Mouse (Mus musculus) stomach, postnatal 0 days (tissue): ENCODE results near the gene Serf2. TPM values are rescaled to one million over a fixed set of nuclear protein-coding genes. Genes with fewer than 3 reads are reported as not detected.

Experiments
- ATAC-seq: fragments of 200-750 bp; cut with Nextera tagmentation; 2 replicates; pipeline ENCODE4 v1.8.0; 2017; ENCODE audit not compliant: low FRiP score, low TSS enrichment
- DNase-seq: peaks from one replicate; pipeline ENCODE4 v3.0.0-alpha.2; 2016; ENCODE audit warnings: low spot score
- H3K27ac ChIP-seq: fragments of 300-500 bp; sonication (generic); replicated peaks from 2 replicates; pipeline ENCODE4 v1.5.1; 2014; ENCODE audit warnings: mild to moderate bottlenecking, control low read depth
- H3K27me3 ChIP-seq: fragments of 300-500 bp; sonication (generic); 2 replicates; pipeline ENCODE4 v1.6.1; 2014; ENCODE audit warnings: low read length; ENCODE audit not compliant: control insufficient read depth, insufficient read depth
- H3K36me3 ChIP-seq: fragments of 300-500 bp; sonication (generic); 2 replicates; pipeline ENCODE4 v1.6.1; 2014; ENCODE audit warnings: low read length, mixed read lengths; ENCODE audit not compliant: control insufficient read depth, insufficient read depth
- H3K4me1 ChIP-seq: fragments of 300-500 bp; sonication (generic); replicated peaks from 2 replicates; pipeline ENCODE4 v1.6.1; 2014; ENCODE audit warnings: antibody characterized with exemption; ENCODE audit not compliant: control insufficient read depth, insufficient read depth
- H3K4me2 ChIP-seq: fragments of 300-500 bp; sonication (generic); replicated peaks from 2 replicates; pipeline ENCODE4 v1.6.1; 2014; ENCODE audit warnings: low read depth, mild to moderate bottlenecking, control low read depth, moderate library complexity
- H3K4me3 ChIP-seq: fragments of 300-500 bp; sonication (generic); 2 replicates; pipeline ENCODE4 v1.5.1; 2014; ENCODE audit warnings: low read depth, low read length, control low read depth
- H3K9ac ChIP-seq: fragments of 300-500 bp; sonication (generic); 2 replicates; pipeline ENCODE4 v1.6.1; 2014; ENCODE audit warnings: mild to moderate bottlenecking, low read length, control low read depth, mixed read lengths
- H3K9me3 ChIP-seq: fragments of 300-500 bp; sonication (generic); 2 replicates; pipeline ENCODE4 v1.6.1; 2016; ENCODE audit warnings: low read length; ENCODE audit not compliant: control insufficient read depth
- CTCF ChIP-seq: IDR thresholded peaks from 2 replicates; pipeline ENCODE4 v1.5.1; 2016; ENCODE audit warnings: antibody characterized with exemption, low read depth, mild to moderate bottlenecking, moderate library complexity
- EP300 ChIP-seq: optimal IDR thresholded peaks from 2 replicates; pipeline ENCODE3; 2016; ENCODE audit warnings: antibody characterized with exemption
- WGBS: fragments of 180-500 bp; shearing (Covaris S2); extraction: QIAGEN DNeasy Blood & Tissue Kit; methylation state at CpG from one replicate; pipeline ENCODE4 v1.1.7; 2014; 5-methylcytosine and 5-hydroxymethylcytosine counted together
- polyA plus RNA-seq: library from polyadenylated mRNA; unstranded; fragments of >200 nt; fragmentation: Nextera tagmentation; extraction: Ambion mirVana; gene quantifications from 2 replicates; pipeline ENCODE4 v1.2.1, GENCODE M21; 2015

The Serf2 gene
- polyA plus RNA-seq, 1 experiment from 2014 or later: 486 TPM

DNA sequence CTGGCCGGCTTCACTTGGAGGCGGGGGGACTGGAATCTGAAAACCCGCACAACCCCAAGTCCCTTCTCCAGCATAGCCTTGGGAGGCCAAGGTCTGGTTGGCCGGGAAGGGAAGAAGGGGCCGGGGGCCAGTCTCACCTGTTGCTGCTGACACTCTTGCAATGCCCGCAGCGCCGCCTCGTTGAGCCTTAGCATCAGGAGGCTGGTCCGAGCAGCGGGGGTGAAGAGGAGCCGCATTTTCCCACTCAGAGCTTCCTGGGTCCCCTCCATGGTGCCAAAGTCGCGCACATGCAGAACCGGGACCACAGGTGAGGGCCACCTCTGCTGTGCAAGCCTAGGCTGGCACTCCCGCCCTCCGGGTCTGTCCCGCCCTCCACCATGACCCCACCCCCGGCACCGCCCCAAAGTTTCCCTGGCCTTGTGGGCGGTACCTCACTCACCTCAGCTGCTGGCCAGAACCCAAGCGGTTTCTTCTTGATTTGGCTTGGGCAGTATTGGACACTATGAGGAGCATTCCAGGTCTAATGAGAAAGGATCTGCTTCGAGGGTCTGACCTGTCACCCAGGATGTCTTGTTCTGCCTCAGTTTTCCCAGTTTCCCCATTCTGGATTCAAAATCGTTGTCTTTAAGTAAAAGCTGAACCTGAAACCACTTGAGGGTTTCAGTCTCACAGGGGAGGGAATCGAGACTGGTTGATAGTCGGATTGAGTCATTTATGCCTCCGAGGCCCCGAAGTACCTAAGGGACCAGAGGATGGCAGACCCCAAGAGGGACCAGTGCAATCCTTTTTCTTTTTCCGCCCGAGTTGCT lies 6.5 kb upstream of the Serf2 start:
- Histone ChIP-seq H3K9me3 (no peaks in the 10 kb centered on the region), H3K27ac (peak overlapping the region; percentile 63; the same call in 1 of the 2 replicates), H3K27me3 (no peaks in the 10 kb centered on the region), H3K36me3 (peaks cover 6% of the 10 kb centered on the region; the same call in 1 of the 2 replicates), H3K4me3 (peak overlapping the region; percentile 41), H3K9ac (peak overlapping the region; percentile 58), H3K4me2 (peak overlapping the region; percentile 91), H3K4me1 (0 out of 2 replicates have a peak, but pooled peaks cover 5% of the 10 kb centered on the region)
- TF ChIP-seq CTCF: no peak
- TF ChIP-seq EP300: no peak
- ATAC-seq (peak; percentile 92), DNase-seq (peak; percentile 94)
- WGBS: 2% methylated on average over 30 of the region's 30 CpGs

GRCm38 (mm10) chr2:121443068-121443349 lies 6.0 kb upstream of the Serf2 start:
- peak overlapping the region; percentile 91 for H3K4me2 ChIP-seq
- peaks cover 6% of the 10 kb centered on the region; the same call in 1 of the 2 replicates for H3K36me3 ChIP-seq
- ATAC-seq (no peak; the same call in 1 of the 2 replicates), DNase-seq (peak; percentile 48)
- TF ChIP-seq CTCF (no peak), EP300 (no peak)
- WGBS: 10% methylated on average over 8 of the region's 8 CpGs
- peak overlapping the region; percentile 63; the same call in 1 of the 2 replicates for H3K27ac ChIP-seq
- peak overlapping the region; percentile 58 for H3K9ac ChIP-seq
- no peaks in the 10 kb centered on the region for H3K27me3 ChIP-seq
- 0 out of 2 replicates have a peak, but pooled peaks cover 5% of the 10 kb centered on the region for H3K4me1 ChIP-seq
- H3K4me3 ChIP-seq: peak overlapping the region; percentile 41
- H3K9me3 ChIP-seq: no peaks in the 10 kb centered on the region

DNA sequence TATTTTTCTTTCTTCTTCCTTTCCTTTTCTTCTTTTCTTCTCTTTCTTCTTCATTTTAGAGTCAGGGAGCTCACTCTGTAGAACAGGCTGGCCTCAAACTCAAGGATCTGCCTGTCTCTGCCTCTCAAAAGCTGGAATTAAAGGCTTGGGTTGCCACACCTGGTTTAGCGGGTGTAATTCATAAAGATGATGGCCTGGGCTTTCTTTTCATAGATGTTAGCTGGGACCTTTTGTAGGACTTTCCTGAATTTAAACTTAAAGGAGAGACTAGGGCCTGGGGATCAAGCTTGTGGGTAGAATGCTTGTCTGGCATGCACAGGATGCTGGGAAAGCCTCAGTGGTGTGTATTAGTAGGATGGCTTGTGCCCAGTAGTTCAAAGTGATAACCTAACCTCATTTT lies 4.8 kb upstream of the Serf2 start, which contains the start of gene Ell3:
Ell3 (minus strand) TSS at position 101 of the 400 bp plus-strand sequence.
- H3K9me3 ChIP-seq: no peaks in the 10 kb centered on the region
- TF ChIP-seq EP300 (no peak), CTCF (no peak)
- no peak for ATAC-seq
- no peaks in the 10 kb centered on the region for H3K27me3 ChIP-seq
- H3K4me2 ChIP-seq: peak within 1 kb of the TSS; percentile 91
- 79% methylated on average over 1 of the region's 1 CpGs for WGBS
- no peak within 1 kb of the TSS for H3K27ac ChIP-seq
- peak within 1 kb of the TSS; percentile 41; the same call in 1 of the 2 replicates for H3K4me3 ChIP-seq
- H3K9ac ChIP-seq: no peak within 1 kb of the TSS
- 0 out of 2 replicates have a peak, but pooled peaks cover 1% of the 10 kb centered on the region for H3K36me3 ChIP-seq
- H3K4me1 ChIP-seq: 0 out of 2 replicates have a peak, but pooled peaks cover 5% of the 10 kb centered on the region
- DNase-seq: no peak

DNA sequence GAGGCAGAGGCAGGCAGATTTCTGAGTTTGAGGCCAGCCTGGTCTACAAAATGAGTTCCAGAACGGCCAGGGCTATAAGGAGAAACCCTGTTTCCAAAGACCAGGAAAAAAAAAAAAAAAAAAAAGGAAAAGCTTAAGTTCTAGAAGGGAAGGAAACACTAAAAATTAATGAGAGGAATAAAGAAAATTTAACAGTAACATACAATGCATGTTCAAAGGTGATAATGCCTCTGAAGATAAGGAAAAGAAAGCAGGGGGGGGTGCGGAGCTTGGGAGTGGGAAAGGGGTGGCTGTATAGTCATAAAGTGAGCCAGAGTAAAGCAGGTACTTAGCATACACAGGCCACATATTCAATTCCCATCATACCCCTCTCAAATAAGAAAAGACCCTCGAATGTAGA lies 3.9 kb upstream of the Serf2 start:
- no peaks in the 10 kb centered on the region for H3K27me3 ChIP-seq
- no peaks in the 10 kb centered on the region for H3K9me3 ChIP-seq
- H3K4me1 ChIP-seq: 0 out of 2 replicates have a peak, but pooled peaks cover 5% of the 10 kb centered on the region
- no peak for DNase-seq
- H3K27ac ChIP-seq: no peak overlapping the region
- no peak overlapping the region for H3K4me2 ChIP-seq
- H3K36me3 ChIP-seq: no peaks in the 10 kb centered on the region
- no peak overlapping the region for H3K9ac ChIP-seq
- ATAC-seq: no peak
- no peak for TF ChIP-seq EP300
- no peak for TF ChIP-seq CTCF
- 88% methylated on average over 3 of the region's 3 CpGs for WGBS
- no peak overlapping the region for H3K4me3 ChIP-seq

GRCm38 (mm10) chr2:121446506-121446905 lies 2.5 kb upstream of the Serf2 start:
- DNase-seq (no peak), ATAC-seq (no peak)
- H3K27ac ChIP-seq: no peak overlapping the region
- H3K4me1 ChIP-seq: 0 out of 2 replicates have a peak, but pooled peaks cover 5% of the 10 kb centered on the region
- H3K4me3 ChIP-seq: no peak overlapping the region
- TF ChIP-seq EP300: no peak
- TF ChIP-seq CTCF: no peak
- H3K4me2 ChIP-seq: no peak overlapping the region
- H3K9ac ChIP-seq: no peak overlapping the region
- H3K27me3 ChIP-seq: no peaks in the 10 kb centered on the region
- no peaks in the 10 kb centered on the region for H3K9me3 ChIP-seq
- H3K36me3 ChIP-seq: no peaks in the 10 kb centered on the region; the same call in 1 of the 2 replicates
- WGBS: 82% methylated on average over 4 of the region's 4 CpGs

GRCm38 (mm10) chr2:121447006-121447405 lies 2.0 kb upstream of the Serf2 start:
- WGBS: 65% methylated on average over 3 of the region's 3 CpGs
- no peak for TF ChIP-seq CTCF
- TF ChIP-seq EP300: no peak
- Histone ChIP-seq H3K9me3 (no peaks in the 10 kb centered on the region), H3K4me1 (0 out of 2 replicates have a peak, but pooled peaks cover 3% of the 10 kb centered on the region), H3K36me3 (no peaks in the 10 kb centered on the region; the same call in 1 of the 2 replicates), H3K4me2 (no peak overlapping the region), H3K9ac (no peak overlapping the region), H3K27ac (no peak overlapping the region), H3K27me3 (no peaks in the 10 kb centered on the region), H3K4me3 (no peak overlapping the region)
- ATAC-seq (no peak), DNase-seq (no peak)
